Mouse (Mus musculus) liver (tissue): ENCODE results near the gene Armt1.

ENCODE experiments used
- DNase-seq: peaks from one replicate; pipeline ENCODE4 v3.0.0-alpha.2; 2020; ENCODE audit warnings: mixed read lengths

The Armt1 gene

DNA sequence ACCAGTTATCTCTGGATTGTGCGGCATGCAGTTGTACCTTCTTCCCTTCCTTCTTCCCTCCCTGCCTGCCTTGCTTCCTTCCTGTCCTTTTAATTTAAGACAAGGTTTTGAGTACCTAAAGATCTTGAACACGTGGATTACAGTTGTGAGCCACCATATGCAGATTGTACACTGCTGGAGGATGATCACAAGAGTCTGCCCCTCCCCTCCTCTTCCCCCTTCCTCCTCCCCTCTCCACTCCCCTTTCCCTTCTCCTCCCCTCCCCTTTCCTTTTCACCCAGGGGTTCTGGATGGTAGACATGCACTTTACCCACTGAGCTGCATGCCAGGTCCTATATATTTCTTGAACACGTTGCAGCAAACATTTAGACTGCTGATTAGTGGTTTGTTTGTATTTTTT, 3.1 kb downstream of the Armt1 start:
- no peak for DNase-seq

DNA sequence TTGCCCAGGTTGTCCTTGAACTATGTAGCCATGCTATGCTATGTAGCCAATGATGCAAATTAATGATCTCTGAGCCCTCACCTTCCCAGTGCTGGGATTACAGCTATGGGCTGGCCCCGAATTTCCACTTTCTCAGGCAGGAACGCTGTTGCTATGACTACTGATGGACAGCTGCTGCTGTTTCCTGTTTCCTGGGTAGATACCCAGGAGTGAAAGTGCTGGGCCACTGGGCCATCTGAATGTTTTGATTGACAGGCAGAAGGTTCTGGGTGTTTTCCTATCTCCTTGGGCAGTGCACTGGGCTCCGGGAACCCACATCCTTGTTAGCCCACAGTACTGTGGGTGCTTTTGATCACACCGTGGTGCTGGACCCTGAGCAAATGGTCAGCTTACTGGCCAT, 24.1 kb downstream of the Armt1 start:
- no peak for DNase-seq

GRCm38 (mm10) chr10:4460201-4460600, 27.9 kb downstream of the Armt1 start:
- peak; percentile 53 for DNase-seq

- no peak for DNase-seq
Observed at GRCm38 (mm10) chr10:4465799-4466198, 33.5 kb downstream of the Armt1 start.

DNA sequence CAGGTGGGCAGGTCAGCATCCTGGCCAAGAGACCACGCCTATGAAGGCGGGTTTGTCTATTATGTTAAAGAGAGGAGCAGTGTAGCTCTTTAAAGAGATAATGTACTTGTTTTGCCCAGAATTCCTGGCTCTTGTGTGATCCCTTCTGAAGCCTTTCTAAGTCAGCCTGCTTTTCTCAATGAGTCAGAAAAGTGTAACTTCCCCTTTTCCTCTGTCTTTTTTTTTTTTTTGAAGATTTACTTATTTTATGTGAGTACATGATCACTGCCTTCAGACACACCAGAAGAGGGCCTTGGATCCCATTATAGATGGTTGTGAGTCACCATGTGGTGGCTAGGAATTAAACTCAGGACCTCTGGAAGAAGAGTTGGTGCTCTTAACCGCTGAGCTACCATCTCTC, 37.1 kb downstream of the Armt1 start:
- DNase-seq: no peak

- DNase-seq: no peak
Observed at GRCm38 (mm10) chr10:4473591-4473993, 41.3 kb downstream of the Armt1 start.

- no peak for DNase-seq
Observed at GRCm38 (mm10) chr10:4475431-4475830, 43.2 kb downstream of the Armt1 start.

GRCm38 (mm10) chr10:4476604-4477003, 44.3 kb downstream of the Armt1 start:
- no peak for DNase-seq

DNA sequence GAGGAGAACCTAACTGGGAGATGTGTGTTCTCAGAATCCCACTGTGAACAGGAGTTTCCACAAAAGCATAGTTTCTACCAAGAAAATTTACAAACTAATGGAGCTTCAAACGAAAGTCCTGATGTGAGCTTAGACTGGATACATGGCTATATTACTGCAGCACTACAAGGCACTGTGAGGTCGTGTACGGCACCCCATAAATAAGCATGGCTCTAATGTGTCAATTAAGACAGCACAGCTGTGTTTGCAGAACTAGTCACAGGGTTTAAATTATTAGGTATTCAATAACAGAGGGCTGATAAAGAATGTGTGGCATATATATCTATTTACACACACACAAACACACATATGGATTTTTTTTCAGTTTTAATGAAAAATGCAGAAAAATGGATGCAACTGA, 48.7 kb downstream of the Armt1 start:
- no peak for DNase-seq

DNA sequence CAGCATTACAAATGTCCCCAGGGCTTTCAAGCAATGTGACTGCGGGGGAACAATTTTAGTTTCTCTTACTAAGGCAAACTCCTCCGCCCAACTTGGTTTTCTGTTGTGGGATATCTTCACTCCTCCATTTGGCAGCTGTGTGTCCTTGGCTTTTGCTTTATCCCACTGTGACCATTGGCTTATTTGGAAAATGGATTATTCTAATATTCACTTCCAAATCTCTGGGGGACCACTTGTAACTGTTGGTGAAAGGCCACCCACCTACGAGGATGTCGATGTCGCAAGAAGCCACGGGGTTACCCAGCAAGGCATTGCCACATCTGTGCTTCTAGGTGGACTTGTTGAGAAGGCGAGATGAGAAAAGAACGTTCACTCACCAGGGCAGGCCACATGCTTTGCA, 49.4 kb downstream of the Armt1 start:
- DNase-seq: no peak

DNA sequence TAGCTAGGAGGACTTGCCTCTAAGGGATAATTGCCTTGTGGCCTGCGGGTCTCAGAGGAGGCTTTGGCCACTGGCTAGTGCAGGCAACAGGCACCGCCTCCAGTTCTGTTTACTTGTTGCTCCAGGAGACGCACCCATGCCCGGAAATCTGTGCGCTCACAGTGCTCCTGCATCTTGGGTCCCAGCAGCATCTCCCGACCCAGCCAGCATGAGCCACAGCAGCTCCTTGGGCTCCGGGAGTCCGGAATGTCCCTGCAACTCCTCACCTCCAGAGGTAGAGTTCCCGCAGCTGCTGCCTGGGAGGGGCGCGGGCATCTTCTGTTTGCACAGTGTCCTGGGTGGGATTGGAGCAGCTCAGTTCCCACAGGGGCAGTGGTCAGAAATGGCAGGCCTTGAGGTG, 50.1 kb downstream of the Armt1 start, which contains the start of gene Ccdc170:
Ccdc170 (plus strand) TSS at position 148 of the 400 bp plus-strand sequence.
- no peak for DNase-seq

GRCm38 (mm10) chr10:4483848-4484247, 51.6 kb downstream of the Armt1 start:
- no peak for DNase-seq

- DNase-seq: no peak
Observed at GRCm38 (mm10) chr10:4484986-4485385, 52.7 kb downstream of the Armt1 start.

- DNase-seq: no peak
Observed at GRCm38 (mm10) chr10:4489865-4490264, 57.6 kb downstream of the Armt1 start.

- DNase-seq: no peak
Observed at GRCm38 (mm10) chr10:4491281-4491680, 59.0 kb downstream of the Armt1 start.

- DNase-seq: no peak
Observed at GRCm38 (mm10) chr10:4492045-4492444, 59.8 kb downstream of the Armt1 start.

- DNase-seq: no peak
Observed at GRCm38 (mm10) chr10:4492909-4493308, 60.6 kb downstream of the Armt1 start.

- no peak for DNase-seq
Observed at GRCm38 (mm10) chr10:4503251-4503650, 71.0 kb downstream of the Armt1 start.
